Mouse (Mus musculus) lung, postnatal 25 days (tissue): ENCODE measurements around the gene Faf1.

Experiments
- DNase-seq: peaks from one replicate; pipeline ENCODE4 v3.0.0; 2022; ENCODE audit warnings: low spot score

The Faf1 gene

DNA sequence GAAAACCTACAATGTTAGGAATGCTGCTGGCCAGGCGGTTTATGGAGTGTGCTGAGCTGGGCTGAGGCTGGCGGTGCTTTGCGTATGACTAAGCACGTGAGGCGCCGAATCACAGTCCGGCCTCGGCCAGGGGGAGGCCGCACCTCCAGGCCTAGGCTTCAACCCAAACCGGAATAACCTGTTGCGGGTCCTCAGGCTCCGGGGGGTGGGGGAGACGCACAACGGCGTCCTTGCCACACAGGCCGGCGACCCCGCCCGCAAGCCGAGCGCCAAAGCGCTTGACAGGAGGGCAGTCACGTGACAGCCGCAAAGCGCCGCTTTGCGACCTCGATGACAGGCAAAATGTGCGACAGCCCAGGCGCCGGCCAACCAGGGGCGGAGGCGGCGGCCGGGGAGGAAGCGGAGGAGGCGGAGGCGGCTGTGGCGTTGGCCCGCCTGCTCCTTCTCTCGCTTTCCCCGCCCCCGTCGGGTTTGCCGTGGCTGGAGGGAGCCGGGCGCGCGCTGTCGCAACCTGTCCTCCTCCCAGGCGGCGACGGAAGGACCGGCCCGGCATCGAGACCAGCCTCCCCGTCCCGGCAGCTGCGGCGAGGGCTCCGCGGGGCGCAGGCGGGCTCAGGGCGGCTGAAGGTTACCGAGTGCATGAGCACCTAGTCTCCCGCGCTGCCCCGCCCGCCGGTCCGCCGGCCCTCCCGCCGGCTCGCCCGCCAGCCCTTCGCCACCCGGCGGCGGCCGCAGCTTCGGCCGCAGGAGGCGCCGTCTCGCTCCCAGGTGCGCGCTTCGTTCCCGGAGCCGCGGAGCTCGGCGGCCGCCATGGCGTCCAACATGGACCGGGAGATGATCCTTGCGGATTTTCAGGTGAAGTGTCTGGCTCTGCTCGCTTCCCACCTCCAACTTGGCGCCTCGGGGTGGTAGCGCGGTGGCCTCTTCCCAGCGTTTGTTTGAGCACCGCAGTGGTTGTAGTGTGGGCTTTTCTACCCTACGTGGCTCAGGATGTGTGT lies at the start of gene Faf1:
TSS of gene Faf1 (plus strand) at position 371 of the 998 bp plus-strand sequence.
- peak; percentile 99 for DNase-seq

DNA sequence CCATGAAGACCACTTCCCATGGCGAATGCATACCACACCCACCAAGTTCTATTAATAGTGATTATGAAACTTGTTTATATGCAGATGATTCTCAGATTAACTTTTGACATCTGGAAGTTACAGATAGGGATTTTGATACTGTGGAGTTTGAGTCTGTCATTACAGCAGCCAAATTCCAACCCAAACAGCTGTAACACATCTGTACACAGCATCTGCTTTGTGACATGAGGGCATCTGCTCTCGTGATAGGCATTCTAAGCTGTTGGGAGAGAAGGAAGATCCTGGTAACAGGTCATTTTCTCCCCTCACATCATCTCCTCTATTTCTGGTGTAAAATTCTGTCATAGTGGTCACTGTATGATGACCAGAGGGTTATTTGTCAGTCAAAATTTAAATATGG lies 46.2 kb upstream of the Faf1 start:
- peak; percentile 19 for DNase-seq

DNA sequence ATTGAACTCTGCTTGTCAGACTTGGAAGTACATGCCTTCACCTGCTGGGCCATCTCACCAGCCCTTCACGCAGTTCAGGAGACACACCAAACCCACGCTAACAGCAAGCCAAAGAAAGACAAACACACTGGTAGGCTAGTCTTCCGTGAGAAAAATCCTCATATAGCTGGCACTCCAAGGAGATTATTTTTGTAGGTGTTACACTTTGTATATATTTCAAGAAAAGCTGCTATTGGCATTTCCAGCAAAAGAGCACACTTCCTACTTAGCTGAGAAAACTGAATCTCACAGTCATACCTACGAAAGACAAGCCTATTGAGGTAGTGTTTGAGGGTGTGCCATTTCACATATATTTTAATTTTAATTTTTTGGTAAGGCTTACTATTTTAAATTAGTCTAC lies 45.4 kb upstream of the Faf1 start:
- DNase-seq, result no peak

- no peak for DNase-seq
Measured at GRCm38 (mm10) chr4:109634971-109635370, 41.4 kb upstream of the Faf1 start.

GRCm38 (mm10) chr4:109639356-109639755 lies 37.0 kb upstream of the Faf1 start:
- DNase-seq, result no peak

GRCm38 (mm10) chr4:109640141-109640540 lies 36.2 kb upstream of the Faf1 start:
- no peak for DNase-seq

- peak; percentile 56 for DNase-seq
Measured at GRCm38 (mm10) chr4:109641451-109641850, 34.9 kb upstream of the Faf1 start.

DNA sequence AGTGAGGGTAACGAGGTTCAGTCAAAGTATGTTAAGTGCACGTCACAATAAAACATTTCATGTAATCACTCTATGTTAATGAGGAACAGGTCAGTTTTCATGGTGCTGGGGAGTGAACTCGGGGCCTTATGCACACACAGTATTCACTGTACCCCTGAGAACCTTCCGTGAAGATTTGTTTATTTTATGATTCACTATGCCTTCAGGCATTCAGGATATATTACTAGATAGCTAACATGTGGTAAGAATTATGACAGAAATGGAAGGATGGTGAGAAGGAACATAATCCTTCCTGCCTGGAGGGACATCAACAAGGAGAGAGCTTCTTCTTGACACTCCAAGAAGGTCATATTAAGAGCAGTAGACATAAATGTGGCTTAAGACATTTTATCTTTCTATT lies 29.1 kb upstream of the Faf1 start:
- no peak for DNase-seq

- no peak for DNase-seq
Measured at GRCm38 (mm10) chr4:109649331-109649730, 27.1 kb upstream of the Faf1 start.

GRCm38 (mm10) chr4:109653251-109653650 lies 23.1 kb upstream of the Faf1 start:
- no peak for DNase-seq

DNA sequence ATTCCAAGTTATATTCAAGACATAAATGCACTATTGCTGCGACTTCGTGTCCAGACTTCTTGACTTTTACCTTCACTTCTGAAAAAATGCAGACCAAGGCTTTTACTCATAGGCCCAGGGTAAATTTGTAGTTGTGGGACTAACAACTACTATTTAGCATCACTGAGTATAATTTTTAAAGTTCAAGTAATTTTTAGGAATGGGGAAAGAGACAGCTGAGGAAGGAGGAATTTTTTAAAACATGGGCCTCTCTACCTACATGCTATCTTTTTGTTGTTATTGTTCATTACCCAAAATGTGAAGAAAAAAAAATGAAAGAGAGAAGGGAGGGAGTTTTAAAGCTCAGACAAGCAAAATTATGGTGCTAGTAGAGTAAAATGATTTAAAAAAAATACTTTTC lies 21.7 kb upstream of the Faf1 start:
- no peak for DNase-seq

GRCm38 (mm10) chr4:109655738-109656137 lies 20.6 kb upstream of the Faf1 start:
- no peak for DNase-seq

DNA sequence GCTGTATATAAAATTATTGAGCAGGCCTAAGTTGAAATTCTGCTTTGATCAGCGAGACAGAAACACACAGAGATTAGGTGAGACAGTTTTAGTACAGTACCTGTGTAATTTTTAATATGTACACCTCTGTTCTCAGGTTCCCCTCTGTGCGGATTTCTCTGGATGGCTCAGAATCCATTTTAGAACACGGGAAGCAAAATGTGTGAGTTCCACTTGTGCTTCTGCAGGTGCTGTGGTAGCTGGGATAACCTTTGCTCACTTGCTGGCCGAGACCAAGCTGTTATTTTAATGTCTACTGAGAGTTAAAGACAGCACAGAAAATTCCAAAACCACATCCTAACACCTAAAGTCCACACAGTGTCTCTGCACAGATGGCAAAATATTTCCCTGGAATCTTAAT lies 20.1 kb upstream of the Faf1 start:
- no peak for DNase-seq

DNA sequence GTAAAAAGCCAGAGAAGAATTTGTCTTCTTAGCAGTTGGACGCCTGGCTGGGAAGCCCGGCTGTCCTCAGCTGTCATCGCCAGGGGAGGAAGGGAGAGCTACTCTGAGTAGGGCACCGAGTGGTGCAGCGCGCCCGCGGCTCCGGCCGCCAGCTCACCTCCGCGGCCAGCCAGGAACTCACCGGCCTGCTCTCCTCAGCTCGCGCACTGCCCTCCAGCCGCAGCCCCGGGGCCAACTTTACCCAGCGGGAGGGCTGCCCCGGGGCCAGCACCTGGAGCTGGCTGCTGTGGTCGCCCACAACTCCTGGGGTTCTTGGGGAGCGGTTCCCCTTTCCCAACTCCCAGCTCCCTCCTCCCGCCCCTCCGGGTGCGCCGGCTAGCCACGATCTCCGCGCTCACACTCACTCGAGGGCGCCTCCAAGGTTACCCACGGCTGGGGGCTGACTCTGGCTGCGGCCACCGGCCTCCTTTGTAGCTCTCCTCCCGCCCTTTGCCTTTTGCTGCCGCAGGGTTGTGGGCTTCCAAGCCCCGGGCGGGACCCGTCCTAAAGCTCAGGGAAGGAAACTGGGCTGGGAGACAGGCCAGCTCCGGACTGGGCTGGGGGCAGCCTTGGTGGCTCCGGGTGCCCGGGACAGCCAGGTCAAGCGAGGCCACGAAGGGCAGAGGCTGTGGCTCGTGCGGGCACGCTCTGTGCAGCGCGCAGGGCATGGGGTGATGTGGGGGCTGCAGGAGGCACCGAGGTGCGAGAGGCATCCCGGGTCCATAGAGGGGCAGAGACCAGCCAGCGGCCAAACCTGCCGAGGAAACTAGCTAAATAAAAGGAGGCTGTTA lies 19.2 kb upstream of the Faf1 start:
- DNase-seq, result no peak

DNA sequence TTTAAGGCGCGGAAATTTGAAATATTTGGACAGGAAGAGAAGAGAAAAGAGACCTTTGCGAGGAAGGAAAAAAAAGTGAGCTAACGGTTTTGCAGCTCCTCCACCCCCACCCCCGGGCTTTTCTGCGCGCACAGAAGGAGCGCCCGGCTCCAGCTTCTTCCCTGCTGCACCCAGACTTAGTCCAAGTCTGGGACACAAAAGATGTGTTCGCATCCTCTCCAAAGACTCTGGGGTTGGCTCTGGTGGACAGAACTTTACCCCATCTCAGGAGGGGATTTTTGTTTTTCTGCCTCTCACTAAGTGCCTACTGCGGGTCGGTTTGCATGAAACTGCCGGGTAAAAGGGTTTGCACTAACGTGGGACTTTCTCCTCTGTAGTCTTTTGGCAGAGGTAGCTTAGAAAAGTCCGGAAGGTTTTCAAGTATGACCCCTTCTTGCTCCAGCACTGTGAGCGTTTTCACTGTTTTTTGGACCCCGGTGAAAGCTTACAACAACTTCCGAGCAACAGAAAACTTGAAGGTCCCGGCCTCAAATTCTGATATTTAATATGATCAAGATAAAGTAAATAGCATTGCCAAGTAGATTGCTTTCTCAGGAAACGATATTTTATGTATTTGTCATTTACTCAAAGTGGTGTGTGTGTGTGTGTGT lies 18.4 kb upstream of the Faf1 start:
- no peak for DNase-seq

GRCm38 (mm10) chr4:109658826-109659225 lies 17.6 kb upstream of the Faf1 start:
- DNase-seq, result no peak

DNA sequence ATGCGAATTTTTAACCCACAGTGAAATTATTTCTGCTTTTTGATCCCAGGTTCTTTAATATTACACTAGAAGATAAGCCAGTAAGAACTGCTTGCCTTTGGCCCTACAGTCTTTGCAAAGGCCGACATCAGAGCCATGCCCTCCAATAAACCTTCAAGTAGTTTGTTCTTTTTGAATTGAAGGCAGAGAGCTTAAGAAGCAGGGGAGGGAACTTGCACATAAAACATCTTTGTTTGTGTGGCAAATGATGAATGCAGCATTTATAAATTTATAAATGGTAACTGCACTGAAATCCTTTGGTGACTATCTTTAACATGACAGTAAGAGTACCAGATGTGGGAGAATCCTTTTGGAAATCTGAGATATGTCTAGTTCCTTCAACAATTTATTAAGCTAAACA lies 16.8 kb upstream of the Faf1 start:
- no peak for DNase-seq

DNA sequence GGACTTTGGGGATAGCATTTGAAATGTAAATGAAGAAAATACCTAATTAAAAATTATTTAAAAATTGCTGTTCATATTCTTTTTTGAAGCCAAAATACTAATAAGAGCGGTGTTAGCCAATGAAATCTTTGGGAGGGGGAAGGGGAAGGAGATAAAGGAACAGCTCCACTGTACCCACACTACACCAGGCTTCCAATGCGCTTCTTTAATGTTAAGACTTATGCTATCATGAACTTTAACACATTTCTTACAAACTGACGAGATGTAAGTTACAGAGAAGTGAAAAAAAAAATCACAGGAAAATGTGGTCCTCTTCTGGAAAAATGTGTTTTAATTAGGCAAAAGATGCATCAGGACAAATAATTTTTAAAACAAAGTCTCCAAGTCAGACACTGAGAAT lies 15.8 kb upstream of the Faf1 start:
- no peak for DNase-seq

DNA sequence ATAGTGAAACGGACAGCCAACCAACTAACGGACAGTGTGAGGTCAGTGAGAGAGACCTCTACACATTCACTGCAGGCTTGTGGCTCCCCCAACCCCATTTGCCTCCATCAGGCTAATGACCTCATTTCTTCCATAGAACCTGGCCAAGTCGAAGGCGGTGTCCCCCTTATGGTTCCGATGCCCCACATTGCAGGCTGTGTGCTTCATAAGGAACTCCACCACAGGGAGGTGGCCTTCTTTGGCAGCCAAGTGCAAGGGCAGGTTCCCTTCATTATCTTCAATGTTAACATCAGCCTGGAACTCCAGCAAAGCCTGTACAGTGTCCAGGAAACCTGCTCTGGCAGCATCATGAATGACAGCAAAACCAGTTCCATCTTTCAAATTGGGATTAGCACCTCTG lies 15.2 kb upstream of the Faf1 start:
- no peak for DNase-seq

GRCm38 (mm10) chr4:109662271-109662670 lies 14.1 kb upstream of the Faf1 start:
- no peak for DNase-seq

DNA sequence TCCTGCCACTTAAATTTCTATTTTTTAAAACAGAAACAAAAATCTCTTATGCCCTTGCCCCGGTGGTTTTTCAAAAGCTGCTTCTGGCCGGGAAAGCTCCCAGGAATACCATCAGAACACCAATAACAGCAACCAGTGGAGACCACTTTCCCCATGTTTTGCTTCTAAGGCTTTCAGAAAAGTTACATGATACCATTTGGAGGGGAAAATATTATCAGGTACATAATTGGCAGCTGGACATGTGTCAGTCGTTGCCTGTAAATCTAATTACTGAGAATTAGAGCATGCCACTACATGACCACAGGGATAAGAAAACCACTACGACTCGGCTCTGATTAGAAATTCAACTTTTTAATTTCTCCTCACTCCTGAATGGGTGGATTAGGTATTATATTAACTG lies 12.3 kb upstream of the Faf1 start:
- no peak for DNase-seq
